Mouse (Mus musculus): ENCODE measurements at regions not wholly inside any gene's neighbourhood (a gene's known extent, or its start where the extent isn't known, plus 50 kb on each side); places are given as distances from the start of the nearest gene placed in this dataset.

DNA sequence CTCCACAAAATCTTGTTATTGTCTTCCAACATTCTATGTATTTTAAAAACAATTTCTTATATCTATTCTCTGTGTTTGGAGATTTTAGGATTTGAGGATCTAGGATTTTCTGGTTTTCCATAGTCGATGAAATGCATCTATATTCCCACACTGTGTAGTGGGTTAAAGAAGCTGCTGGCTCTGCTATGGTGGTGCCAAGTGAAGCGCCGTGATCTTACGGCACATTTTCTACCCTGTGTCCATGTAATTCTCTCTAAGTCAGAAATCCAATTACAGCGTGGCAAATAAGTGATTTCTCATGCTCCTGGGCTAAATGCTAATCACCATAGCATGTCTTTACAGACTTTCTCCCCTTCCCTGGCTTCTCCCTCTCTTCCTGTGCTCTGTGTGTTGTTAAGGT lies 92.1 kb upstream of the Mettl25 start:
- H3K4me3 ChIP-seq: no peak overlapping the region
- no peaks in the 10 kb centered on the region for H3K27me3 ChIP-seq
- H3K36me3 ChIP-seq: no peaks in the 10 kb centered on the region
- no peak for ATAC-seq (ENCODE audit: low read depth)
- H3K4me2 ChIP-seq: no peak overlapping the region
- 79% methylated on average over 5 of the region's 5 CpGs for WGBS
- no peak overlapping the region for H3K27ac ChIP-seq (replicated peaks)
- H3K9ac ChIP-seq: no peak overlapping the region
- H3K4me1 ChIP-seq (replicated peaks): no peaks in the 10 kb centered on the region
- no peaks in the 10 kb centered on the region for H3K9me3 ChIP-seq

DNA sequence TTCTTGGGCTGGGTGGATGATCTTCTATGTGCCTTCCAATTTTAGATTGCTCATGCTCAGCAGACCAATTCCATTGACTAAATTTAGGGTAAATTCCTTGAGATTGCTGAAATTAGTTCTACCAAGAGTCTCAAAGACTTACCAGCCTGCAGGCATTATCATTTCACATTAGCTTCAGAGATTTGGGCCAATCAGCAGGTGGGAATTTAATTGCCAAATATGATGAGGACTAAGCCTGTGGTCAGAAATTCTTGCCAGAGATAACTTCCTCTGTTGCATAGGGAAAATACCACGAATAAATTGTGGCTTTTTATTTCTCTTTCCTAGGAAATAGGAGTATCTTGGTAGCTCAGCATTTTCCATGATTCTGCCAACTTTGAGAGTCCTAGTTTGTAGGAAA lies 91.6 kb upstream of the Mettl25 start:
- Histone ChIP-seq H3K27ac (replicated peaks) (no peak overlapping the region), H3K9me3 (no peaks in the 10 kb centered on the region), H3K9ac (no peak overlapping the region), H3K36me3 (no peaks in the 10 kb centered on the region), H3K4me3 (no peak overlapping the region), H3K4me1 (replicated peaks) (no peaks in the 10 kb centered on the region), H3K4me2 (no peak overlapping the region), H3K27me3 (no peaks in the 10 kb centered on the region)
- WGBS: 53% methylated on average over 1 of the region's 1 CpGs
- no peak for ATAC-seq (ENCODE audit: low read depth)

DNA sequence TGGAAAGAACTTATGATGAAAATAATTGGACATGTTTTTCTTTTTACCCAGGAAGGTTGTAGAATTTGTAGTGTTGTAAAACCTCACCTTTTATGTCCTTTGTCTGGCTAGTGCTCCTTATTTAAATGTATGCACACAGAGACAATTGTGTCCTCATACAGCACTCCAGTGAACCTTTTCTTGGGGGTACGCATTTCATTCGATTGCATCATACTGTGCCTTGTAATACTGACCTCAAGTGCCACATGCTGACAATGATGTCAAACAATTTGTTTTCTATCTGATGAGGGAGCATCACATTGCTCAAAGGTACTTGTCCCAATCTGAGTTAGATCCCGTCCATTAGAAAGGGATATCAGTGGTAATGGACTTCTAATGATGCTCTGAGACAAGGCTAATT lies 86.4 kb upstream of the Mettl25 start:
- Histone ChIP-seq H3K4me2 (no peak overlapping the region), H3K4me3 (no peak overlapping the region), H3K9ac (no peak overlapping the region), H3K36me3 (no peaks in the 10 kb centered on the region), H3K9me3 (no peaks in the 10 kb centered on the region), H3K27me3 (no peaks in the 10 kb centered on the region), H3K4me1 (replicated peaks) (peaks cover 6% of the 10 kb centered on the region; the same call in 1 of the 2 replicates), H3K27ac (replicated peaks) (no peak overlapping the region)
- 77% methylated on average over 3 of the region's 3 CpGs for WGBS
- ATAC-seq (ENCODE audit: low read depth): no peak

DNA sequence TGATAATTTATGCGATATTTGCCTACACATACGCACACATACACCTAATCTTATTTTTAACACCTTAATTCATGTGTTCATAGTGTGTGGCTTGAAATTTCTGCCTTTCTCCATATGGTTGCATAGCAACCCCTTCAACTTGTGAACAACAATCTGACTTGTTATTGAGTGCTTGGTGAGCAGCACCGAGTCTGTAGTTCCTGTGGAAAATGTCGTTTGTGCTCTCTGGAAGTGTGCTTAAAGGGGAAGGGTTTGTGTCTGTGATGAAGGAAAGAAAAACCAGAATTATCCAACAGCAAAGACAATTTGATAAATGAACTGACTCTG lies 85.7 kb upstream of the Mettl25 start:
- H3K36me3 ChIP-seq: no peaks in the 10 kb centered on the region
- H3K9me3 ChIP-seq: no peaks in the 10 kb centered on the region
- 43% methylated on average over 4 of the region's 4 CpGs for WGBS

DNA sequence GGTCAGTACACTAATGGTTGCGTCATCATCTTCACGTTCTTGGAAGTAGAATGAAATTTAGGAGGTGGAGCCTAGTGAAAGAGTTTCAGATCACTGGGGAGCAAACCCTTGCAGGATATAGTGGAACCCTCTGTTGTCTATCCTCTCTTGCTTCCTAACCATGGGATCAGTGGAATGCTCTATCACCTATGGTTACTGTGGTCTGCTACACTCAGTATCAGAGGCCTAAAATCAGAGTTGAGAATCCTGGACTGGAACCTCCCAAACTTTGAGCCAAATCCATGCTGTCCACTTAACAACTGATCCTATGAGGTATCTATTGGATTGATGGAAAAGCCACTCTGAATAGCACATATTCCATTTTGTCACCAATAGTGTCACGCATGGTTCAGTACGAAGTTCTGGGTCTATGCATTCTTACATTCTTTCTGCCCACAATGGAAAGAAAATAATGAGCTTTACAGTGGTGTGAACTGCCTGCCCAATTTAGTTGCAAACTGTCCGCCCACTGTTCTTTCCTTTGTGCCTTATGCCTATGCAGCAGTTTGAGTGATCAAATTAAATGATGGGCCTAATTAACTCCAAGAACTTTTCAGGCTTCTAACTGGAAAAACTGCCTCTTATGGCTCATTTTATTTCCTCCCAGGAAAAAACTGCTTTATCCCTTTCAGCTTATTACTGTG lies 85.2 kb upstream of the Mettl25 start:
- peak; percentile 56; the same call in 1 of the 2 replicates for ATAC-seq (ENCODE audit: low read depth)
- WGBS: 73% methylated on average over 5 of the region's 5 CpGs
- no peak overlapping the region for H3K27ac ChIP-seq (replicated peaks)
- H3K9me3 ChIP-seq: no peaks in the 10 kb centered on the region
- no peaks in the 10 kb centered on the region for H3K27me3 ChIP-seq
- H3K4me1 ChIP-seq (replicated peaks): peaks cover 6% of the 10 kb centered on the region; the same call in 1 of the 2 replicates
- no peak overlapping the region for H3K4me2 ChIP-seq
- no peak overlapping the region for H3K9ac ChIP-seq
- H3K4me3 ChIP-seq: no peak overlapping the region
- H3K36me3 ChIP-seq: no peaks in the 10 kb centered on the region

More for the DNA sequence above, 85.7 kb upstream of the Mettl25 start:
- Histone ChIP-seq H3K9ac (no peak overlapping the region), H3K27ac (replicated peaks) (no peak overlapping the region), H3K4me1 (replicated peaks) (peaks cover 6% of the 10 kb centered on the region; the same call in 1 of the 2 replicates), H3K4me3 (no peak overlapping the region), H3K27me3 (no peaks in the 10 kb centered on the region), H3K4me2 (no peak overlapping the region)
- 0 out of 2 replicates have a peak, but pooled peaks have one; percentile 36 for ATAC-seq (ENCODE audit: low read depth)

DNA sequence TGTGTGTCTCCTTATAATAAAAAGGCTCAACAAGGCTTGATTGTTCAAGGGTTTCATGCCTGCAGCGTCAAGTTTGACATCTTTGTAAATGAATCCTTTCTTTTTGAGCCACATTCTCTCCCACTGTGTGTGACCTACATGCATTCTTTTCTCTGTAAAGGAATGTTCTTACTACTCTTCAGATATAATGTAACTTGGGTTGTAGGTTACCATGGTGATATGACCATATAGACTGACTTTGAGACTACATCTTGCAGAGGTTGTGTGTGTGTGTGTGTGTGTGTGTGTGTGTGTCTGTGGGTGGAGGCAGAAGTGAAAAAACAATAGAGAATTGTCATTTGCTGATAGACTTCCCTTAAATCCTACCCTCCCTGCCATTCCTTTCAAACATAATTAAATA lies 58.5 kb upstream of the Mettl25 start:
- H3K27me3 ChIP-seq: no peaks in the 10 kb centered on the region
- no peaks in the 10 kb centered on the region for H3K36me3 ChIP-seq
- 25% methylated on average over 1 of the region's 1 CpGs for WGBS
- no peaks in the 10 kb centered on the region for H3K4me1 ChIP-seq (replicated peaks)
- H3K4me3 ChIP-seq: no peak overlapping the region
- H3K4me2 ChIP-seq: no peak overlapping the region
- H3K27ac ChIP-seq (replicated peaks): no peak overlapping the region
- no peak for ATAC-seq (ENCODE audit: low read depth)
- H3K9ac ChIP-seq: no peak overlapping the region
- H3K9me3 ChIP-seq: no peaks in the 10 kb centered on the region

DNA sequence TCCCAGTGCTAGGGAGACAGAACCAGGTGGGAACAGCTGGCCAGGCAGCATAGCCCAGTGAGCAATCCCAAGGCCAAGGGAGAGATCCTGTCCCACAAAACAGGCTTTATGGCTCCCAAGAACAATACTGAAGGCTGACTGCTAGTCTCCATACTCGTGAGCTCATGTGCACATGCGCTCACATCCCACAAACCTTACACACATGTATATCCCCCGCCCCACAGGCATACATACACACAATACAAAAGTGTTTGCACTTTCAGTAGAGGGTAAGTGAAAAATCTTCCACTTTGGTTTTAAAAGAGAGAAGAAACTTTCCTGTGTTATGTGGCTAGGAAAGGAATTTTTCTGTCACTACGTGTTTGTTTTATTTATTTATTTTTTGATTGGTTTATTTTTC lies 58.0 kb upstream of the Mettl25 start:
- Histone ChIP-seq H3K4me1 (replicated peaks) (no peaks in the 10 kb centered on the region), H3K27ac (replicated peaks) (no peak overlapping the region), H3K9ac (no peak overlapping the region), H3K9me3 (no peaks in the 10 kb centered on the region), H3K27me3 (no peaks in the 10 kb centered on the region), H3K36me3 (no peaks in the 10 kb centered on the region), H3K4me2 (no peak overlapping the region), H3K4me3 (no peak overlapping the region)
- no peak for ATAC-seq (ENCODE audit: low read depth)
- WGBS: 60% methylated on average over 4 of the region's 4 CpGs
